Mouse (Mus musculus) CD8-positive naive resting alpha-beta T cell, adult 2 months (primary cell): ENCODE results near the gene Olfr538.
"Not testable (repeated sequence)": the region's sequence is repeated elsewhere in the genome, so short reads cannot be mapped to it uniquely, and the experiment has no call there.

Experiments used
- DNase-seq, 2 experiments: peaks; one replicate each; pipeline ENCODE4 v3.0.0; 2022; ENCODE audit warnings: low read depth in 2 of 2, low spot score in 2 of 2

Gene Olfr538

DNA sequence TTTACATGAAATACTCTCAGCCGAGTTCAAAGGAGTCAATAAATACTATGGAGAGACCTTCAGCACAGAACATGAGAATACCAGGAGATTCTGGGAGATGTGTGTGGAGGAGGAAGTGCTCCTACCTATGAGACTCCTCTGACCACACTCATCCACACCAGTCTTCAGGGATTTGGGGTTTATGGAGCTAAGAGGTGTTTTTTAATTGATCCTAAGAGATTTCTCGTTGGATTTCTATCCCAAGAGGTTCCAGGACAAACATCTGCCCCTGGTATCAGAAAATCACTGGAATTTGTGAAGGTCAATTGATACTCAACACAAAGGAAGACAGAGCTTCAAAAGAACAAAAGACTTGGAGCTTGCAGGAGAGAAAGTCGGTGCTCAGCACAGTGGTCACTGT lies at the start of gene Olfr538:
TSS of gene Olfr538 (plus strand) at position 301 of the 400 bp plus-strand sequence.
- no peak for DNase-seq

DNA sequence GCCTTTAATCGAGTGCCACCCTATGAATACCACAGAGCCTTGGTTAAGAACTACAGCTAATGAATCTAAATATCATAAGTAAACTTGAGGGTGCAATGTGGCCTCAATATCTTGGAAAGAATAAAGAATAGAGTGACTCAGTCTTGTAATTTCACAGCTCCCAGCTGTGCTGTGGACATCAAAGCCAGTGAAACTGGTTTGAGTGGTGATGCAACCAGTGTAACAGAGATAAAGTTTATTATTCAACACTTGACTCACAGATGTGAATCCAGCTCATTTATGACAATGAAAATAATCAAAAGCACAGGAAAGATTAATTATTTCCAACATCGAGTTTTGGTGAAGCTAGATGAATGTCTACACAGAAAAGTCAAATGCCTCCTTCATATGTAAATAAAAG lies 27.9 kb upstream of the Olfr538 start:
- no peak for DNase-seq

DNA sequence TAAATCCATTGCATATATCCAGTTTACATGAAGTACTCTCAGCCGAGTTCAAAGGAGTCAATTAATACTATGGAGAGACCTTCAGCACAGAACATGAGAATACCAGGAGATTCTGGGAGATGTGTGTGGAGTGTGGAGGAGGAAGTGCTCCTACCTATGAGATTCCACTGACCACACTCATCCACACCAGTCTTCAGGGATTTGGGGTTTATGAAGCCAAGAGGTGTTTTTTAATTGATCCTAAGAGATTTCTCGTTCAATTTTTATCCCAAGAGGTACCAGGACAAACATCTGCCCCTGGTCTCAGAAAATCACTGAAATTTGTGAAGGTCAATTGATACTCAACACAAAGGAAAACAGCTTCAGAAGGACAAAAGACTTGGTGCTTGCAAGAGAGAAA lies 33.3 kb downstream of the Olfr538 start, which contains the start of gene Olfr46:
TSS of gene Olfr46 (plus strand) at position 301 of the 400 bp plus-strand sequence.
- DNase-seq: not testable (repeated sequence)
